Mouse (Mus musculus) layer of hippocampus, postnatal 36 days (tissue): Measurements from ENCODE around the gene Tulp4. TPM values are rescaled to one million over a fixed set of nuclear protein-coding genes. Genes with fewer than 3 reads are reported as not detected.
"Not testable (repeated sequence)": the region's sequence is repeated elsewhere in the genome, so short reads cannot be mapped to it uniquely, and the experiment has no call there.

Experiments
- DNase-seq, 2 experiments: peaks; one replicate each; pipeline ENCODE4 v3.0.0; 2022
- microRNA-seq, 2 experiments: library from miRNA; unstranded; fragments of <30 nt; microRNA quantifications; one replicate each; pipeline ENCODE4 v1.2.0; 2021
- total RNA-seq, 2 experiments: library from RNA; stranded (reverse); gene quantifications; 2 replicates each; pipeline ENCODE4 v1.2.3; 2021

The Tulp4 gene
- total RNA-seq, 2 experiments from 2014 or later: 291 to 299 TPM

- not testable (repeated sequence) for DNase-seq
Measured at GRCm38 (mm10) chr17:6280513-6280912, 174.3 kb downstream of the Tulp4 start.

- not testable (repeated sequence) for DNase-seq
Measured at GRCm38 (mm10) chr17:6283137-6283536, 176.9 kb downstream of the Tulp4 start.

- not testable (repeated sequence) for DNase-seq
Measured at GRCm38 (mm10) chr17:6286169-6286568, 179.9 kb downstream of the Tulp4 start.

- not testable (repeated sequence) for DNase-seq
Measured at GRCm38 (mm10) chr17:6289045-6289444, 182.8 kb downstream of the Tulp4 start.

- DNase-seq: not testable (repeated sequence)
Measured at GRCm38 (mm10) chr17:6293882-6294281, 187.6 kb downstream of the Tulp4 start.

GRCm38 (mm10) chr17:6297060-6297795, 191.0 kb downstream of the Tulp4 start:
- DNase-seq: not testable (repeated sequence)

- DNase-seq: not testable (repeated sequence)
Measured at GRCm38 (mm10) chr17:6300190-6300863, 194.1 kb downstream of the Tulp4 start.

Small RNA genes lying within 50 kb of the gene (microRNA-seq; reads per million reads assigned to microRNA genes)
- gene Gm22774: 0 reads per million in 2 experiments

Other genes starting within 250 kb of the Tulp4 start
- 10 to 100 TPM; 64.0 to 66.9 TPM for gene Synj2, start 165.2 kb upstream of the Tulp4 start, total RNA-seq
- gene Serac1, start 26.7 kb upstream of the Tulp4 start, total RNA-seq: 10 to 100 TPM; 16.0 to 18.2 TPM
- 100 to 1,000 TPM; 123 to 136 TPM for gene Gtf2h5, start 26.7 kb upstream of the Tulp4 start, total RNA-seq
- 10 to 100 TPM; 54.0 to 55.8 TPM for gene Tmem181a, start 150.4 kb downstream of the Tulp4 start, total RNA-seq
- 10 to 100 TPM; 10.6 to 12.2 TPM for gene Dynlt1a, start 211.1 kb downstream of the Tulp4 start, total RNA-seq